Mouse (Mus musculus) intestine, embryonic 16.5 days (tissue): ENCODE measurements around the gene Cstf2. TPM values are rescaled to one million over a fixed set of nuclear protein-coding genes. Genes with fewer than 3 reads are reported as not detected.

Experiments
- ATAC-seq: fragments of 200-750 bp; cut with Nextera tagmentation; 2 replicates; pipeline ENCODE4 v1.8.0; 2017; ENCODE audit warnings: moderate TSS enrichment, moderate library complexity
- H3K27ac ChIP-seq: fragments of 300-500 bp; sonication (generic); 2 replicates; pipeline ENCODE4 v1.5.1; 2014; ENCODE audit warnings: mild to moderate bottlenecking, low read length
- H3K27me3 ChIP-seq: fragments of 300-500 bp; sonication (generic); replicated peaks from 2 replicates; pipeline ENCODE4 v1.6.1; 2014; ENCODE audit warnings: low read length, control low read depth, mixed read lengths; ENCODE audit not compliant: control insufficient read depth, insufficient read depth
- H3K36me3 ChIP-seq: fragments of 300-500 bp; sonication (generic); 2 replicates; pipeline ENCODE4 v1.6.1; 2014; ENCODE audit warnings: low read length, control low read depth; ENCODE audit not compliant: control insufficient read depth, insufficient read depth
- H3K4me1 ChIP-seq: fragments of 300-500 bp; sonication (generic); 2 replicates; pipeline ENCODE4 v1.6.1; 2014; ENCODE audit warnings: low read length, control low read depth, mixed read lengths; ENCODE audit not compliant: control insufficient read depth, insufficient read depth
- H3K4me2 ChIP-seq: fragments of 300-500 bp; sonication (generic); 2 replicates; pipeline ENCODE4 v1.6.1; 2014; ENCODE audit warnings: low read depth, low read length, control low read depth
- H3K4me3 ChIP-seq: fragments of 300-500 bp; sonication (generic); 2 replicates; pipeline ENCODE4 v1.5.1; 2014; ENCODE audit warnings: mild to moderate bottlenecking, low read length
- H3K9ac ChIP-seq: fragments of 300-500 bp; sonication (generic); 2 replicates; pipeline ENCODE4 v1.6.1; 2014; ENCODE audit warnings: low read depth, low read length
- H3K9me3 ChIP-seq: fragments of 300-500 bp; sonication (generic); 2 replicates; pipeline ENCODE4 v1.6.1; 2016; ENCODE audit warnings: low read length, control low read depth; ENCODE audit not compliant: control insufficient read depth
- WGBS: fragments of 180-500 bp; shearing (Covaris S2); extraction: QIAGEN DNeasy Blood & Tissue Kit; methylation state at CpG from one replicate; pipeline ENCODE4 v1.1.7; 2014; 5-methylcytosine and 5-hydroxymethylcytosine counted together
- polyA plus RNA-seq: library from polyadenylated mRNA; unstranded; fragments of >200 nt; fragmentation: Nextera tagmentation; extraction: Ambion mirVana; gene quantifications from 2 replicates; pipeline ENCODE4 v1.2.1, GENCODE M21; 2015

Cstf2 gene
- 33.5 and 34.2 TPM in 2 replicates for polyA plus RNA-seq

DNA sequence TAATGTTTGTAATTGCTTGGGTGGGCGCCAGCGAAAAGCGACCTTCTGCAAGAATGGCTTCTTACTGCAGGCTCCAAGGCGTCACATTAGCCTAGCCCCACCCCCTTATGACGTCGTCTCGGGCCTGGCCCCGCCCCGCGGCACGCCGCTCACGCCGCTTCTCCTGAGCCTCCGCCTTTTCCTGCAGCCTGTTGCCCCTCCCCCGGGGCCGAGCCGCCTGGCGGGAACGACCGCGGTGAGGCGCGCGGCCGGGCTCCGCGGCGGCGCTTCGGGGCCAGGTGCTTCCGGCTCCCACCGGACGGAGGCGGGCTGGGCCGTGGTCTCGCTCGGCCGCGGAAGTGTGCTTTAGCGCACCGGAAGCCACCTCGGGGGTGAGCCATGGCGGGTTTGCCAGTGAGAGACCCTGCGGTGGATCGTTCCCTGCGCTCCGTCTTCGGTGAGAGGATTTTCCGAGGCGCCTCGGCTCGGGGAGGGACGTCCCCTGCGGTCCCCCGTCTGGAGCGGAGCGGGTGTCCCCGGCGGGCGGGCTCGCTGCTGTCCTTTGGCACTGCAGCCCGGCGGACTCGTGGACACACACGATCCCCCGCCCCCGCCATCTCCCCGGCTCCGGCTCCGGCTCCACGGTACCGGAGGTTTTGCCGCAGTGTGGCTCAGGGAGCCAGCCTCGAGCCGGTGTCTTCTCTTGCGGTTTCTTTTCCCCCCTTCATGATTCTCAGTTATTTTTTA, at the start of gene Cstf2:
TSS of gene Cstf2 (plus strand) at position 201 of the 726 bp plus-strand sequence.
- Histone ChIP-seq H3K4me2 (peak within 1 kb of the TSS; percentile 50), H3K27me3 (no peaks in the 10 kb centered on the region), H3K27ac (peak within 1 kb of the TSS; percentile 89), H3K9ac (peak within 1 kb of the TSS; percentile 77), H3K9me3 (no peaks in the 10 kb centered on the region), H3K4me3 (peak within 1 kb of the TSS; percentile 64), H3K36me3 (no peaks in the 10 kb centered on the region), H3K4me1 (no peaks in the 10 kb centered on the region)
- peak; percentile 99 for ATAC-seq
- 15% methylated on average over 75 of the region's 77 CpGs for WGBS

DNA sequence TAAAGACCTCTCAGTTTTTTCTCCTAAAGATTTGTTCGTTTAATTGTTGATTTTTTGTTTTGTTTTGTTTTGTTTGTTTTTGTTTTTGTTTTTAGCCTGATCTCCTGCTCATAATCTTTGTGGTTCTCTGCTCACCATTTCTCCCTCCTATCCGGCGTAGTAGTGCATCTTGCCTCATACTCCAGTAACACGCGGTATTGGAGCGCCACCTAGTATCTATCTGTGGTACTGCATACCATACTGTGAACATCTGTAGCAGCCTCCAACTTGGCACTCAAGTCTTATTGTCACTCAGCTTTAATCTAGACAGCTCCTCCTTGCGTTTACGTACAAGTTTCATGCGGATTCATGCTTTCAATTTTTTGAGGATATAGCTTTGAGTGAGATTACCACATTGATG, 40.0 kb upstream of the Cstf2 start:
- H3K4me2 ChIP-seq = no peak overlapping the region
- no peaks in the 10 kb centered on the region for H3K4me1 ChIP-seq
- no peak overlapping the region for H3K4me3 ChIP-seq
- no peak overlapping the region for H3K9ac ChIP-seq
- no peaks in the 10 kb centered on the region for H3K27me3 ChIP-seq
- peak; percentile 65 for ATAC-seq
- no peaks in the 10 kb centered on the region for H3K9me3 ChIP-seq
- H3K27ac ChIP-seq = no peak overlapping the region
- WGBS = 9% methylated on average over 9 of the region's 9 CpGs
- no peaks in the 10 kb centered on the region for H3K36me3 ChIP-seq

DNA sequence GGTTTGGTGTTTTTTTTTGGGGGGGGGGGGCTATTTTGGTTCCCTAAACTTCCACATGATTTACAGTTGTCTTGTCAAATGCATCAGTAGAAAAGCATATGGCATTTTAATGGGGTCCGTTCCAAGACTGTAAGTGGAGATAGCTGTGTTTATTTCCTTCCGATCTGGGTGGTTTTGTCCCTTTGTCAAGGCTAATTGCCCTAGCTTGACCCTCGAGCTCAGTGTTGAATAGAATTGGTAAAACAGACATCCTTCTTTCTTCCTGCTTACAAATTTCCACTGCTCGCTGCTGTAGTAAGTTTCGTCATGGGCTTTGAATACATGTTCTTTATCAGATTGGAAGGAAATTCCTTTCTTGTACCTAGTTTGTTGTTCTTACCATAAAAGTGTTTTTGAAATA, 38.3 kb upstream of the Cstf2 start:
- no peaks in the 10 kb centered on the region for H3K27me3 ChIP-seq
- H3K4me2 ChIP-seq = no peak overlapping the region
- H3K36me3 ChIP-seq = no peaks in the 10 kb centered on the region
- H3K27ac ChIP-seq = no peak overlapping the region
- H3K9ac ChIP-seq = no peak overlapping the region
- no peaks in the 10 kb centered on the region for H3K9me3 ChIP-seq
- H3K4me3 ChIP-seq = no peak overlapping the region
- ATAC-seq = no peak
- WGBS = 46% methylated on average over 5 of the region's 5 CpGs
- H3K4me1 ChIP-seq = no peaks in the 10 kb centered on the region

DNA sequence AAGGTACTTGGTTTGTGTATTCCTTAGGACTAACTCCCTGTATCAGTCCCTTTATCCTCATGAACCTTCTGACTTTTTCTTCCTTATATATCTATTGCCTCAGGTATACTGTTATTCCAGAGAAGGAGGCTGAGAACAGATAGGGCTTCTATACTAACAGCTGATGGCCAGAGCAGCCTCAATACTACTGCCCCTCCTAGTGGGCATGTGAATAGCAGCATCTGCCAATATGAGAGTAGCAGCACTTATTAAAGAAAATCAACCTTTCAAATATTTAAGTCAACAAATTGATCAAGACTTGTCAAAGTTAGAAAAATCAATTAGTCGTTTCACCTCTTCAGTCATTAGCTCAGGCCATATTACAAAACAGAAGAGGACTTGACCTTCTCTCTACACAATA, 10.0 kb upstream of the Cstf2 start:
- WGBS = 60% methylated on average over 1 of the region's 1 CpGs
- Histone ChIP-seq H3K36me3 (no peaks in the 10 kb centered on the region), H3K4me1 (no peaks in the 10 kb centered on the region), H3K9me3 (no peaks in the 10 kb centered on the region), H3K4me2 (no peak overlapping the region), H3K4me3 (no peak overlapping the region), H3K9ac (no peak overlapping the region), H3K27ac (no peak overlapping the region), H3K27me3 (no peaks in the 10 kb centered on the region)
- no peak for ATAC-seq

- Histone ChIP-seq H3K4me1 (no peaks in the 10 kb centered on the region), H3K4me3 (no peak overlapping the region), H3K36me3 (no peaks in the 10 kb centered on the region), H3K9ac (no peak overlapping the region), H3K27ac (no peak overlapping the region), H3K27me3 (no peaks in the 10 kb centered on the region), H3K4me2 (no peak overlapping the region), H3K9me3 (no peaks in the 10 kb centered on the region)
- ATAC-seq = no peak
- WGBS = 84% methylated on average over 2 of the region's 2 CpGs
These were observed 2.1 kb upstream of the Cstf2 start for GRCm38 (mm10) chrX:134056897-134057296.

GRCm38 (mm10) chrX:134058040-134058875, 729 bp upstream of the Cstf2 start:
- H3K4me2 ChIP-seq = peak overlapping the region; percentile 33
- H3K9me3 ChIP-seq = no peaks in the 10 kb centered on the region
- WGBS = 68% methylated on average over 14 of the region's 14 CpGs
- H3K27ac ChIP-seq = no peak overlapping the region
- no peaks in the 10 kb centered on the region for H3K27me3 ChIP-seq
- no peaks in the 10 kb centered on the region for H3K36me3 ChIP-seq
- H3K9ac ChIP-seq = no peak overlapping the region
- peak; percentile 9 for ATAC-seq
- H3K4me3 ChIP-seq = peak overlapping the region; percentile 64
- no peaks in the 10 kb centered on the region for H3K4me1 ChIP-seq

GRCm38 (mm10) chrX:134059764-134060163, 777 bp downstream of the Cstf2 start:
- Histone ChIP-seq H3K27ac (peak overlapping the region; percentile 89; the same call in 1 of the 2 replicates), H3K4me1 (no peaks in the 10 kb centered on the region), H3K4me2 (peak overlapping the region; percentile 50), H3K4me3 (peak overlapping the region; percentile 64), H3K27me3 (no peaks in the 10 kb centered on the region), H3K9me3 (no peaks in the 10 kb centered on the region), H3K36me3 (no peaks in the 10 kb centered on the region), H3K9ac (peak overlapping the region; percentile 77)
- WGBS = 12% methylated on average over 10 of the region's 10 CpGs
- no peak for ATAC-seq

GRCm38 (mm10) chrX:134085453-134085852, 26.5 kb downstream of the Cstf2 start:
- 89% methylated on average over 1 of the region's 1 CpGs for WGBS
- no peak overlapping the region for H3K4me3 ChIP-seq
- no peak for ATAC-seq
- H3K4me1 ChIP-seq = no peaks in the 10 kb centered on the region
- H3K4me2 ChIP-seq = no peak overlapping the region
- H3K9ac ChIP-seq = no peak overlapping the region
- H3K27me3 ChIP-seq = no peaks in the 10 kb centered on the region
- no peak overlapping the region for H3K27ac ChIP-seq
- H3K9me3 ChIP-seq = no peaks in the 10 kb centered on the region
- H3K36me3 ChIP-seq = no peaks in the 10 kb centered on the region

DNA sequence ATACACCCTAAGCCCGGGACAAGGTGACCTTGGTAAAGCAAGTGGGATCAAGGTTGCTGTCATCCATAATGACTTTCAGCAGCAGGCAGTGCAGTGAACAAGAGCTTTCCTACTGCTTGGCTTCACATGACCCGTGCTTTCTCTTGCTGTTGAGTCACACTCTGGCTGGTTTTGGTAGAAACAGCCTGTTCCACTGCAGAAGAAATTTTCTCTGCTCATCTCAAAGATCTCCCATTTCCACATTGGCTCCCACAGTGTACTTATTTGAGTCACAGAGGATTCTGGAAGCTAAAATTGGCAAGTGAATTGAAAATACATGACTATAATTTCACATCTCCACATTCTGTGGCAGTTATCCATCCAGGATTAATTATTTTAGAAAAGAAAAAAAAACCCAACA, 43.7 kb downstream of the Cstf2 start:
- no peaks in the 10 kb centered on the region for H3K27me3 ChIP-seq
- no peaks in the 10 kb centered on the region for H3K4me1 ChIP-seq
- H3K36me3 ChIP-seq = no peaks in the 10 kb centered on the region
- H3K9ac ChIP-seq = no peak overlapping the region
- no peak for ATAC-seq
- H3K4me3 ChIP-seq = no peak overlapping the region
- no peaks in the 10 kb centered on the region for H3K9me3 ChIP-seq
- H3K27ac ChIP-seq = no peak overlapping the region
- H3K4me2 ChIP-seq = no peak overlapping the region
- WGBS = 57% methylated on average over 2 of the region's 2 CpGs
